Mouse (Mus musculus): Measurements from ENCODE around the gene Fer. TPM values are rescaled to one million over a fixed set of nuclear protein-coding genes. Genes with fewer than 3 reads are reported as not detected.
"Not testable (repeated sequence)": the region's sequence is repeated elsewhere in the genome, so short reads cannot be mapped to it uniquely, and the experiment has no call there.

Gene Fer
- polyA plus RNA-seq, 1 experiment: not detected

DNA sequence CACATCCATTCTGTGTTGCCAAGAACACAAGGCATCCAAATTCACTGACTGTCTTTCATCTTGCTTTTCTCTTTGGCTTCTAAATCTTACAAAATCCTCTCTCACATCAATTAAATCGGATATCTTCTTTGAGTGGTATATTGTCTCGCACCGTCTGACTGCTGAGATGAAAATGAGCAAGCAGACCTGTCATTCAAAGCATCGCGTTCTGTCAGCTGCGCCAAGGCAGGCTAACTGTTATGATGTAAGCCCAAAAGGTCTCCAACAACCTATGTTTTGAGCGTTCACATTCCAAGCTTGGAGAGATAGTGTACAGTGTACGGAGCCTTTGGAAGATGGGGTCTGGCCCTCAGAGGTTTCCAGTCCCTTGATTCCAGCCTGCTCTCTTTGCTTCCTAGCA, 26.2 kb upstream of the Fer start:
- H3K27ac ChIP-seq (ENCODE audit: insufficient read depth, low read depth, low read length): no peak overlapping the region; the same call in 1 of the 2 replicates
- 68% methylated on average over 8 of the region's 8 CpGs for WGBS
- no peak overlapping the region for H3K4me3 ChIP-seq (ENCODE audit: insufficient read depth, low read depth, low read length)
- 0 out of 2 replicates have a peak, but pooled peaks cover 2% of the 10 kb centered on the region for H3K4me1 ChIP-seq (ENCODE audit: control insufficient read depth, insufficient read depth, low read length)
- no peak for TF ChIP-seq CTCF (IDR thresholded peaks at IDR 0.05; ENCODE audit: insufficient read depth, low read depth, low read length)

- WGBS: 94% methylated on average over 8 of the region's 8 CpGs
- H3K4me3 ChIP-seq (ENCODE audit: insufficient read depth, low read depth, low read length): no peak overlapping the region
- no peak for TF ChIP-seq POLR2A (IDR thresholded peaks at IDR 0.05; ENCODE audit: insufficient read depth, low read depth, low read length)
- TF ChIP-seq CTCF (IDR thresholded peaks at IDR 0.05; ENCODE audit: insufficient read depth, low read depth, low read length): no peak
These were observed 24.7 kb upstream of the Fer start for GRCm38 (mm10) chr17:63838144-63838543.

GRCm38 (mm10) chr17:63839636-63840269, 23.1 kb upstream of the Fer start:
- Histone ChIP-seq H3K4me3 (ENCODE audit: insufficient read depth, low read depth, low read length) (no peak overlapping the region), H3K4me1 (ENCODE audit: control insufficient read depth, insufficient read depth, low read length) (0 out of 2 replicates have a peak, but pooled peaks cover 2% of the 10 kb centered on the region), H3K27ac (ENCODE audit: insufficient read depth, low read depth, low read length) (no peak overlapping the region)
- TF ChIP-seq CTCF (IDR thresholded peaks at IDR 0.05; ENCODE audit: insufficient read depth, low read depth, low read length): no peak
- TF ChIP-seq POLR2A (IDR thresholded peaks at IDR 0.05; ENCODE audit: insufficient read depth, low read depth, low read length): no peak
- 98% methylated on average over 3 of the region's 3 CpGs for WGBS

More at GRCm38 (mm10) chr17:63838144-63838543, 24.7 kb upstream of the Fer start:
- Histone ChIP-seq H3K27ac (ENCODE audit: insufficient read depth, low read depth, low read length) (no peak overlapping the region), H3K4me1 (ENCODE audit: control insufficient read depth, insufficient read depth, low read length) (0 out of 2 replicates have a peak, but pooled peaks cover 2% of the 10 kb centered on the region)

DNA sequence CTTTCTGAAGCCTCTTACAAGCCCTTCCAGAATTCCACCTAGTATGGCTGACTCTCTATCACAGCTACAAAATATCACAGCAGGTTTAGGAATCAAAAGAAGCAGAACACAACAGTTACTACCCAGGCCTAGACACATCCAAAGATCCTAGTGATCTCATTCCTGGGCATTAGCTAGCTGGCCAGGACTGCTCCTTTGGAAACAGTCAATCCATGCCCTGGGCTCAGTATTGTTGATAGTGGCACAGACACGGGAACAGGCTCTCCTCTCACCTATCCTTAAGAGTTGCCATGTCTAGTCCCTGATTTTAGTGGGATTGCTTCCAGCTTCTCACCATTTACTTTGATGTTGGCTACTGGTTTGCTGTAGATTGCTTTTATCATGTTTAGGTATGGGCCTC, 20.6 kb upstream of the Fer start:
- no peak for TF ChIP-seq POLR2A (IDR thresholded peaks at IDR 0.05; ENCODE audit: insufficient read depth, low read depth, low read length)
- no peak for TF ChIP-seq CTCF (IDR thresholded peaks at IDR 0.05; ENCODE audit: insufficient read depth, low read depth, low read length)
- WGBS: 88% methylated on average over 1 of the region's 1 CpGs
- Histone ChIP-seq H3K27ac (ENCODE audit: insufficient read depth, low read depth, low read length) (no peak overlapping the region), H3K4me3 (ENCODE audit: insufficient read depth, low read depth, low read length) (no peak overlapping the region), H3K4me1 (ENCODE audit: control insufficient read depth, insufficient read depth, low read length) (0 out of 2 replicates have a peak, but pooled peaks cover 2% of the 10 kb centered on the region)

DNA sequence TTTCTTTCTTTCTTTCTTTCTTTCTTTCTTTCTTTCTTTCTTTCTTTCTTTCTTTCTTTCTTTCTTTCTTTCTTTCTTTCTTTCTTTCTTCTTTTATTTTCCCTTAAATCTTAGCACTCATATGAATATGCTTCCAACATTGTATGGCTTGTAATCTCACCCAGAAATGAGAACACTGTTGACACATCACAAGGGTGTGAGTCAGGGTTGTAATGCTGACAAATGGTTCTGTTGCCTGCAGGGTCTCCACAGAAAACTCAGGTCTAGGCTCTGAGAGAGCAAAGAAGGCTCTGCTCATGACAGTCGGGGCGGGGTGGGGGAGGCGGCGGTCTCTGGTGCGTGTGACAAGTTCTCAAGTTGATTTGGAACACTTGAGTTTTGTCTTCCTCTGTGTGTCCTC, 17.9 kb upstream of the Fer start:
- WGBS: 81% methylated on average over 5 of the region's 5 CpGs
- H3K4me3 ChIP-seq (ENCODE audit: insufficient read depth, low read depth, low read length): no peak overlapping the region
- TF ChIP-seq POLR2A (IDR thresholded peaks at IDR 0.05; ENCODE audit: insufficient read depth, low read depth, low read length) (no peak), CTCF (IDR thresholded peaks at IDR 0.05; ENCODE audit: insufficient read depth, low read depth, low read length) (no peak)
- H3K4me1 ChIP-seq (ENCODE audit: control insufficient read depth, insufficient read depth, low read length): peaks cover 6% of the 10 kb centered on the region
- no peak overlapping the region for H3K27ac ChIP-seq (ENCODE audit: insufficient read depth, low read depth, low read length)

- not testable (repeated sequence) for H3K27ac ChIP-seq (ENCODE audit: insufficient read depth, low read depth, low read length); H3K4me3 ChIP-seq (ENCODE audit: insufficient read depth, low read depth, low read length); H3K4me1 ChIP-seq (ENCODE audit: control insufficient read depth, insufficient read depth, low read length)
- 95% methylated on average over 3 of the region's 3 CpGs for WGBS
These were observed 17.1 kb upstream of the Fer start for GRCm38 (mm10) chr17:63845766-63846165.

- Histone ChIP-seq H3K4me1 (ENCODE audit: control insufficient read depth, insufficient read depth, low read length) (peaks cover 6% of the 10 kb centered on the region), H3K27ac (ENCODE audit: insufficient read depth, low read depth, low read length) (0 out of 2 replicates have a peak overlapping the region, but pooled peaks have one; percentile 19), H3K4me3 (ENCODE audit: insufficient read depth, low read depth, low read length) (peak overlapping the region; percentile 64)
- WGBS: 5% methylated on average over 6 of the region's 6 CpGs
- no peak for TF ChIP-seq POLR2A (IDR thresholded peaks at IDR 0.05; ENCODE audit: insufficient read depth, low read depth, low read length)
- TF ChIP-seq CTCF (IDR thresholded peaks at IDR 0.05; ENCODE audit: insufficient read depth, low read depth, low read length): no peak
These were observed 13.7 kb upstream of the Fer start for GRCm38 (mm10) chr17:63849151-63849550.

DNA sequence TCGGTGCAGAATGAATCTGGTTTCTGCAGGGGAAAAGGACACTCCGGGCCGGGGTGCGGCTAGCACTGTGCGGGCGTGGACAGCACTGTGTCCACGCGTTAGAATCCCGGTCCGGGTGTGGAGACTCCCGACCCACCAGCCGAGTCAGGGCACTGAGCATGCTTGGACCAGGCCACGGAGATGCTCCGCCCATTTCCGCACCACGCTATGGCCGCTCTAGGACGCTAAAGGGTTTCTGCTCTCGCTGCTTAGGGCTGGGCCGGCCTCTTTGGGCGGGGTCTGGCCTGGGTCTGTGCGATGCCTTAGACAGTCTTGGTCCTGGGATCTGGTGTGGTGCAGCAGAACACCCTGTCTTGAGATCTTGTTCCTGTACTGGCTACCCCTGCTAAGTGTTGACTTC, 13.3 kb upstream of the Fer start:
- no peak for TF ChIP-seq CTCF (IDR thresholded peaks at IDR 0.05; ENCODE audit: insufficient read depth, low read depth, low read length)
- TF ChIP-seq POLR2A (IDR thresholded peaks at IDR 0.05; ENCODE audit: insufficient read depth, low read depth, low read length): peak; percentile 52; the same call in 1 of the 2 replicates
- H3K4me1 ChIP-seq (ENCODE audit: control insufficient read depth, insufficient read depth, low read length): peaks cover 6% of the 10 kb centered on the region
- 0 out of 2 replicates have a peak overlapping the region, but pooled peaks have one; percentile 19 for H3K27ac ChIP-seq (ENCODE audit: insufficient read depth, low read depth, low read length)
- under 1% methylated on average over 22 of the region's 22 CpGs for WGBS
- peak overlapping the region; percentile 64 for H3K4me3 ChIP-seq (ENCODE audit: insufficient read depth, low read depth, low read length)

DNA sequence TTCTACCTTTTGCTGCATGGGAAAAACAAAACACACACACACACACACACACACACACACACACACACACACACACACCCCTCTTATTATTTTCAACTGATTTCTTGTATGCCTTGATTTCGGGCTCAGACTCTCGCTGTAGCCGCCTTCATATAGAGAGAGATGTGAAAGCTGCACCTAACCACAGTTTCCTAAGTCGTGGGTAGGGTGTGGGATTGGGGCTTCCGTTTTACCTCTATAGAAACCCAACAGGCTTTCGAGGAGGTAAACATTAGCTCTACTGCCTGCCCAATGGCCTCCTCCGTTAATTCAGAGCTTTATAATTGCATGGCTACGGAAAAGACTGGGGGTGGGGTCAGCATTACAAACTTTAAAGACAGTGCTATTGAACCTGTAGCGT, 12.8 kb upstream of the Fer start:
- Histone ChIP-seq H3K4me1 (ENCODE audit: control insufficient read depth, insufficient read depth, low read length) (peaks cover 6% of the 10 kb centered on the region), H3K4me3 (ENCODE audit: insufficient read depth, low read depth, low read length) (no peak overlapping the region), H3K27ac (ENCODE audit: insufficient read depth, low read depth, low read length) (no peak overlapping the region)
- no peak for TF ChIP-seq CTCF (IDR thresholded peaks at IDR 0.05; ENCODE audit: insufficient read depth, low read depth, low read length)
- TF ChIP-seq POLR2A (IDR thresholded peaks at IDR 0.05; ENCODE audit: insufficient read depth, low read depth, low read length): no peak
- 88% methylated on average over 9 of the region's 9 CpGs for WGBS
